Mouse (Mus musculus) thymus, adult 18-20 months (tissue): ENCODE results near the gene Hmox2.

ENCODE experiments used
- DNase-seq, 2 experiments: peaks; one replicate each; pipeline ENCODE4 v3.0.0; 2022; ENCODE audit warnings: mixed read lengths in 2 of 2

Gene Hmox2

DNA sequence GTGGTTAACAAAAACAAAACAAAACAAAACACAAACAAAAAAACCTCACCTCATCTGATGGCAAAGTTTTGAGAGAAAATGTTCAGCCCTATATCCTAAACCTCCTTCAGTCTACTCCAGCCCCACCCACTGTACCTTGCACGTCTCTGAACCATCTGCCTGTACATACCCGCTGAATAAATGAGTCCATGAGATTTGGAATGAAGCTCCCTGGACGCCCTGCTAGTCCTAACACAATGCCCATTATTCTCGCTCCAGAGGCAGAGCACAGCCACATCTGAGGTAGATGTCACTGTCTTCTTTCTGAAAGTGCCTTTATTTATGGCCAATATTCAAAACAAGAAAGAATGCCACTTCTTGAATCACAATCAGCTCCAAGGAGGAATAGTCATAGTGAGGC, 59.5 kb downstream of the Hmox2 start:
- DNase-seq, result no peak

DNA sequence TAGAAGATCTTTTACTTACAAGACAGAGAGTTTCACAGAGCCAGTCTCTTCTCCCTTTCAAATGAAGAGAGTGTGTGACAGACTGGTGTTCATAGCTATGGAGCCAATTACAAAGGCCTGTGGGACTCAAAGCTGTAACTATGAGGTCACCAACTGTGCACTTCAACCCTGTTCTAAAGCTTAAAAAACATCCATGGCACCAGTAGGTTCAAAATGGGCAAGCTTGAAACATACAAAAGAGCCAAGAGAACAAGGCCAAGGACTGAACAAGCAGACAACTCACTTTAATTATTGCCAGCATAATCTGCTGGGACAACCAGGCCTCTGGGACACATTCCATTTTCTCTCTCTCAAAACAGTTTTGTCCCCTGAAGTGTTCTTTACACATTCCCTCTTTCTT, 62.0 kb downstream of the Hmox2 start:
- DNase-seq, result no peak

DNA sequence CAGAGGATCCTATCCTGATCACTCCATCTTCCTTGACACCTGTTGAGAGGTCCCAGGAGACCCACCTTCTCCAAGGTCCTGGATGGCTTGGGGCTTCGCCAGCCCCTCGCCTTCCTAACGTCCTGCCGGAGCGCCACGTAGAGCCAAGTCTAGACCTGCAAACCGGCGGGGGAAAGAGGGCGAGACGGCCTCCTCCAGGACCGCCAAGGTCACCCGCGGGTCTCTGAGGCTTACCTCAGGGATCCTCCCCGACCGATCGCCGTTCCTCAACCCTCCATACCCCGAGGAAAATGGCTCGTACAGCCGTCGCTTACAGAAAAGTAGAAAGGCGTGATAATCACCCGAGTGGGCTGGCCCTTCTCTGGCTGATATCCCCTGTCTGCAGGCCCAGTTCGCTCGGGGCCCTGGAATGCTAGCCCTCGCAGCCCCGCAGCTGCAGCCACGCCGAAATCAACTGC, 63.2 kb downstream of the Hmox2 start:
- peak in 1 of 2 experiments; percentile 36 for DNase-seq

DNA sequence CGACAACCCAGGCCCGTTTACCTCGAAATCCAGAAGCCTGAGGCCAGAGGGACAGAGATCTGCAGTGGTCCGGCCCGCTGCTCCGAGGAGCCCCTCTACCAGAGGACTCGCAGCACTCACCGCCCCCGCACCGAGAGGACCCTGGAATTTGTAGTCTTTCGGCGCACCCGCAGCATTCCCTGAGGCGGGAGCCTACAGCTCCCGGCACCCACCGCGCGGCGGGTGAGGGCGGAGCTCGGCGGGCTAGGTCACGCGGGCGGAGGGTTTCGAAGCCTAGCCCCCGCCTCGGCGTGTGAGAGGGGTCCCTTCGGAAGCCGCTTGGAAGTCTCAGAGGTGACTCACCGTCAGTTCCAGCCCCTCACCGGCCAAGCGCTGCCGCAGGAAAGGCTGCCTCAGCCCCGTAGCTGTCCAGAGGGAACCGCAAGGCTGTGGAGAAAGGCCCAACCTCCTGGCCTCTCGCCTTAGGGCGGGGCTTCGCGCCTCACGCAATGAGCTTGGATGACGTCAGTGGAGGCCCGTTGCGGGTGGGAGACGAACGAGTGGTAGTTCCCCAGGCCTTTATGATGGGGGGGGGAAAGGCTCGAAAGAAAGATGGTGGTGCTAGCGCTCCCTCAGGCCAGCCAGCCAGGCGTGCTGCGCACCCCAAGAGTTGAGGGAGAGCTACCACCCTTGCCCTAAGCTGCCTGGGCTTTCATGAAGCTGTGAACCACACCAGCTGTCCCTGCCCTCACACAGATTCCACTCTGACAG, 63.8 kb downstream of the Hmox2 start, which contains the start of gene Cdip1:
Gene Cdip1 (minus strand): TSS at position 483 of the 750 bp plus-strand sequence.
- DNase-seq, result peak; percentile 88 to 91

DNA sequence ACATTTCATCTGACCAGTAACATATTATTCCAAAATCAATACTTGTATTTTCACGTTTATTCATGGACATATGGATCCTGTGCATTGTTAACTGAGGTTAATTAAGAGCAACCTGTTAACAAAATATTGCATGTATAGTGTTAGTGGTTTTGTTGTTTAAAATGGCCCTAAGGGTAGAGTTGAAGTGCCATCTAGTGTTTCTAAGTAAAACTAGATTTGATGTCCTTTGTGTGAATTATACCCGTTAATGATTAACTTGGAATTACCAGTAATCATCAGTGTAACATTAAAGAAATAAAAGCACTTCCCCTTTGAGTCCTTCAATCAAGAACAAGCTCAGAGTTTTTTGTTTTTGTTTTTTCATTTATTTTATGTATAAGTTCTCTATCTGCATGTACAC, 65.2 kb downstream of the Hmox2 start:
- no peak for DNase-seq

DNA sequence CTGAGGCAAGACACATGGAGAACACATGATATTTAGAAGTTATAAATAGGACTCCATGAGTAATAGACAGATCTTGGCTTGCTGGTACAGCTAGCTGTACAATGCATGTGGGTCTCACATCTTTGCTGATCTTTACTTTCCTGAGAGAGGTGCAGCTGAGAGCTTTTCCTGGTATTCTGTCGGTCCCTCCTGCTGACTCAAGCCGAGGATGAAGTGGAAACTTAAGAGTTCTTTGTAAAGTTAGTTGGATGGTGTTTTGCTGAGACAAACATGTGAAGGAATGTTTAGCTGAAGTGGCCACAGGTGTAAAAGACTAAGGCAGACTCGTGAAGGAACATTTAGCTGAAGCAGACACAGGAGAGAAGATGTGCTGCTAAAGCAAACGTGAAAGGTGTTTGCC, 70.5 kb downstream of the Hmox2 start:
- no peak for DNase-seq
